Mouse (Mus musculus) brain, embryonic 14.5 days (tissue): Measurements from ENCODE around the gene Gas6.

Experiments used
- CTCF ChIP-seq: fragments of 200-500 bp; IDR thresholded peaks from 2 replicates; pipeline ENCODE4 v1.5.1; 2012; ENCODE audit warnings: inconsistent platforms, mild to moderate bottlenecking, moderate library complexity, borderline replicate concordance; ENCODE audit not compliant: insufficient read depth, insufficient read length; ENCODE audit errors: extremely low read depth
- POLR2A ChIP-seq: fragments of 200-500 bp; IDR thresholded peaks from 2 replicates; pipeline ENCODE4 v1.6.1; 2012; ENCODE audit warnings: mild to moderate bottlenecking, inconsistent platforms, borderline replicate concordance; ENCODE audit not compliant: poor library complexity, insufficient read depth, insufficient read length, severe bottlenecking; ENCODE audit errors: extremely low read depth

GRCm38 (mm10) chr8:13537102-13537501 is 42.8 kb upstream of the Gas6 start:
- TF ChIP-seq CTCF (no peak), POLR2A (no peak)
